Mouse (Mus musculus) lung, postnatal 14 days (tissue): ENCODE measurements at regions not wholly inside any gene's neighbourhood (a gene's known extent, or its start where the extent isn't known, plus 50 kb on each side); places are given as distances from the start of the nearest gene placed in this dataset.

Experiments
- DNase-seq: peaks from one replicate; pipeline ENCODE4 v3.0.0; 2021

DNA sequence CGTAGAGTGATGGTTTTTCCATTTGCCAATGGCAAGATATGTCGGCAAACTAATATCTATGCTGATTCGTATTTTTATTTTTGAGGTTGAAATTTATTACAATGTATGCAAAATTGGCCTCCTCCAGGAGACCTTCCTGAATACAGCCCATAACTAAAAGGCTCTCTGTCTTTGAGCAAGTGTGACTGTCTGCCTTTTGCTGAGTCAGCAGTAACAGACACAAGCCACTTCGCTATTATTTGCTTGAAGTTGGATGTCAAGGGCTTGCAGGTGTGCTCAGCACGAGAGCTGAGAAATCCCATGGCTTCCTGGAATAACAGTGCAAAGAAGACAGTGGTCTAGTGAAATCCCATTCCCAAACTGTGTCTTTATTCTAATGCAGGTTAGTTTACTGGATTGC, 56.9 kb downstream of the Dmrt2 start:
- no peak for DNase-seq

DNA sequence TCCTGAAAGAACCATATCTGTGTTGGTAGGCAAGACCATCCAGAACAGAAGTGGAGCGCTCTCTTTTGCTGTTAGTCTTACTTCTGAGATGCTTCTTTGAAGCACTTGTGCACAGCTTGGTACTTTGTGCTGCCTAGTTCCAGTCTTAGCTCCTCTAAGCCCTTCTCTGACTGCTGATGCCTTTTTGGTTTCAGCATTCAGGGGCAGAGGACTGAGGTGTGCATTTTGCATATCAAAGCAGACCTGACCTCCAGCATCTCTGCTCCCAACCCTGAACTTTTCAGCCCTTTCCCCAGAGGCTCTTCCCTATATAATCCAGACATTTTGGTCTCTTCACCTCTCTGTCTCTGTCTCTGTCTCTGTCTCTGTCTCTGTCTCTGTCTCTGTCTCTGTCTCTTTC, 57.4 kb downstream of the Dmrt2 start:
- no peak for DNase-seq

DNA sequence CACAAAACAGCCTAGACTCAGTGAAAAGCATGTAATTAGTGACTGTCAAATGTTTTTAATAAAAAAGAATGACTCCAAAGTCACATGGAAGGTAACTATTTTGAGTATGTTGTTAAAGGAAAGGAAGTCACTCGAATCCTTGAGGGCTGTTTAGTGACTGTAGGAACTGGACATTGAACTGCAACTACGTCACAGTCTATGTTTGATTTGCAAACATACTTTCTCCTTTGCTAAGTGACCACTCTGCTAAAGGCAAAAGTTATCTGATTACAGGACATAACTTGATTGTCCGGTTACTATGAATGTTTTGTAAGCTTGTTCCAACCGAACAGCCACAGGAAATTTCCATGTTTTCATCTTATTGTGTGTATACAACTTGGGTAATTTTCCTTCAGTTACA, 106.2 kb downstream of the Dmrt2 start:
- DNase-seq = no peak

DNA sequence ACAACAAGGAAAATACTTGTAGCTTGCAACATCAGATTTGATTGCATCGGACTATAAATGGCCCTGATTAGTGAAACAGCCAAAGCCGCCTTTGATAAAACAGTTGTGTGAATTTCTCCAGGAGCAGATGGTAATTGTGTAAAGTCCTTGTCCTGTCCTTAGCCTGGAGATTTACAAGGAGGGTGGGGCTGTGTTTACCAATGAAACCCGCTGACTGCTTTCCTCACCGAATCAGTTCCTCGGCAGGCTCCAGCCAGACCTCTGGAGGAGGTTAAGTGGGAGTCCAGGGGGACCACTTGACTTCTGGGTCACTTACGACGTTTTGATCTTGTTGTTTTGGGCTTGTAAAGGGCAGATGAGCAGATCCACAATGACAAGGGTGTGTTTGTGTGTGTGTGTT, 107.1 kb downstream of the Dmrt2 start:
- DNase-seq = no peak

DNA sequence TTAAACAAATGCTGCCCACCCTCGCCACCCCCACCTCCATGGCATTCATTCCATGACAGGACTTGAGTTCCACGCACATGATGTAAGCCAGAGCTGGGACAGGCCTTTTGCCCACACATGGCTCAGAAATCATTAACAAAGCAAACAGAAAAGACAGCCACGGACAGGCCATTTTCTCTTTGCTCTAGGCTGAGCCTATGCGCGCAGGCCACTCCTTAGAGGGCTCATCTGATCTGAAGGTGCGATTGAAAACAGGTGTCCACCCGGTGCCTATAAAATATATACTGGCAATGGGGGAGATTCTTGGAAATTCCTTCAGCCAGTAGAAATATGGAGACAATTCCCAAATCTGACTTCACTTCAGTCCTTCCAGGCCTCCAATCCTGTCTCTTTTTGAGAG, 109.1 kb downstream of the Dmrt2 start:
- no peak for DNase-seq

DNA sequence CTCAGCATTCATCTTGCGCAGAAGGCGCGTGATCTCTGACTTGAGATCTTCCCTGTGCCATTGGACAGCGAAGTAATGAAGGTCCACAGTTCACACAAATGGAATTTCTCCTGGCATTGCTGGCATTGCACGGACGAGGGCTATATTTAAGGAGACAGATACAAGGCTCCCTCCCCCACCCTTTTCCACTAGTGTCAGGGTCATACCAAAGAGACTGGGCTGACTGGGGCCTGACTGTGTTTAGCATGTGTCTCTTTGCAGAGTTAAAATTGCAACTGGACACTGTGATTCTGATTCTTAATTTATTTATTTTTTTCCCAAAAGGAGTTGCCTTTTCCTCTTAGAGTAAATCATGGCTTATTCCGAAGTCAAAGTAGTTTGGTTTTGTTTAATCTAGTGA, 130.5 kb downstream of the Dmrt2 start:
- no peak for DNase-seq

DNA sequence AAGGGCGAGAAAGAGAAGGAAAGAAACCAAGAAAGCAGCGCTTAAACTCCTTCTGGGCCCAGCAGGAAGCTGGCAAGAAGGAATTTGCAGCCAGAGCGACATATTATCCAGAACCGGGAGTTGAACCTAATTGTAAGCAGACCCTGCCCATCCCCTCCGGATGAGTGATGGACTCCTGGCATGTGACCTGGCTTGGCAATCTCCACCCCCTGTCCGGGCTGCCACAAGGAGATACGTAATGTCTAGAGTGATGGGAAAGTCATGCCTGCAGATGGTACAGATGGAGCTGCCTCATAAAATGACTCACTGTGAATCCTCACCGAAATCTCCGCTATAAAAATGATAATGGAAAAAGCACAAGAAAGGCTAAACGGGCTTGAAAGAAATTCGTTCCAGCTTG, 133.1 kb downstream of the Dmrt2 start:
- no peak for DNase-seq

DNA sequence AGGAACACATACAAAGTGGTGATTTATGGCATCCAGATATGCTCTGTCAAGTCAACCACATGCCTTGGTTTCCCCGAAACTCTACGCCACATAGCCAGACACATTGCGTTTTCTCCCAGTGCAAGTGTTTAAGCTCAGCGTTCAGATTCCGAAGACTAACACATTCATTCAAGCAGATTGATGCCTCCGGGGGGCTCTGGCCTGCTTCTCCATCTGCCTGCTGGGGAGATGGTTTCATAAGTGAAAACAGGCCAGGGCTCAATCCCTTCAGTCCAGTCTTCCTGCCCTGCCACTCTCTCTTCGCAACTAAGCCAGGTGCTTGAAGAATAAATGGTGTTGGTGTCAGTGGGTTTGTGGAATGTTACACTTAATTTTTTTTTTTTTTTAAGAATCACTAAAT, 141.4 kb downstream of the Dmrt2 start:
- no peak for DNase-seq

DNA sequence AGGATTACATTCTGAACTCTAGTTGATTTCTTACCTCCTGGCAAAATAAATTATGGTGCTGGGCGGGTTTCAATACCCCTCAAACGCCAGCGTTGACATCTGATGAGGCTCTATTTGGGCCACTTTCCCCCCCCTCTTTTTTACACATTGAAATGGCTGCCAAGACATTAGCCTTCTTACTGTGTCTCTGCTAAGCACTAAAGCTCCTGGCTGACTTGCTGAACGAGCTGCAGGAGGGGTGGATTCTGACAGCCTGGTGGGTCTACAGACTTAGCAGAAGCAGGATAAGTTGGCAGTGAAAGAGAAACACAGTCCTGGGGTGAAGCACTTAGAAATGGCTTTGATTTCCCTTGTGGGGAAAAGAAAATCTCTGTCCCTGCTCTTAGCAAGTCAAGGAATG, 172.9 kb downstream of the Dmrt2 start:
- no peak for DNase-seq

DNA sequence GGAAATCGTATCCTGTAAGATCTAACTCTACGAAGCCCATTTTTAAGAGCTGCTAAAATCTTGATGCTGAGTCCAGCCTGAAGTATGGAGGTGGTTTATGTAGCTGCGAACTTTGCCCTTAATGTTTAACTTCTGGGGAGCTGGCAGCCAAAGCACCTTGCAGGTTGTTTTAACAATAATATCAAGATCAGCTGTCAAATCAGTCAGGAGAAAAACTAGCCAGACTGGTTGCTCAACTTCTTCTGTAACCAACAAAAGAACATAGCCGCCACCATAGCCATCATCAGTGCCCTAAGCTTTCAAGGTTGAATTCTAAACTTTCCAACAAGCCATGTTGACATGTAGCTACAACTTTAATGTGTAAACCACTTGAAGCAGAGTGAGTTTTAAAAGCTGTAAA, 184.1 kb downstream of the Dmrt2 start:
- DNase-seq = no peak

DNA sequence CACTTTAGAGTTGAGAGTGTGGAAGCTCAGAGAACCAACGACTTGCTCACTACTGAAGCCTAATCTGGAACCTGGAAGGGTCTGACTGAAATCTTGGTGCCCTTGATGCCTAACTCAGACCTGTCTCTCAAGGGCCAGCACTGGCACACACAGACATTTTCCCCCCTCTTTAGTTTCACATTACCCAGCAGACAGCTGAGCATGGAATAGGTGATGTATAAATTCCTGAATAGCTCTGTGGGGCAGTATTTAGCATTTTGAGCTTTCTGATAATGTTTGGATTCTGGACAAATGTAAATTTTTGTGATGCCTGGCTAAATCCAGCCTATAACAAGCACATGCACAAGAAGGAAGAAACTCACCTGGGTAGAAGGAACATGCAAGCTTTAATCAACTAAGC, 191.1 kb downstream of the Dmrt2 start:
- DNase-seq = no peak

DNA sequence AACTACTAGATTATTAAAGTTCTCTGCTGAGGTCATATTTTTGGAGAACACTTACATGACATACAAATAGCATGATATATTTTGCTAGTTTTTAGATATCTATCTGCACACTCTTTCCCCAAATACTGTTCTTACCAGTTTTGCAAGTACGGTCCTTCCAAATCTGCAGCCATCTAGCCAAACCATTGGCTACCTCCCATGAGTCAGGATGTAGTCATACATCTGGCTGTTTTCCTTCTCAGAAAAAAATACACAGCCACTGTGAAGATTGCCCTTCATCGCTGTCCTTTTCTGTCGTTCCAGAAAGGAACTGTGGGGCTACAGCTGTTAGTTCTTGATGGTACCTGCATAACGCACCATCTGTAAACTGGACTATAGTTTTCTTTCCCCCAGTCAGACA, 234.5 kb downstream of the Dmrt2 start:
- no peak for DNase-seq

DNA sequence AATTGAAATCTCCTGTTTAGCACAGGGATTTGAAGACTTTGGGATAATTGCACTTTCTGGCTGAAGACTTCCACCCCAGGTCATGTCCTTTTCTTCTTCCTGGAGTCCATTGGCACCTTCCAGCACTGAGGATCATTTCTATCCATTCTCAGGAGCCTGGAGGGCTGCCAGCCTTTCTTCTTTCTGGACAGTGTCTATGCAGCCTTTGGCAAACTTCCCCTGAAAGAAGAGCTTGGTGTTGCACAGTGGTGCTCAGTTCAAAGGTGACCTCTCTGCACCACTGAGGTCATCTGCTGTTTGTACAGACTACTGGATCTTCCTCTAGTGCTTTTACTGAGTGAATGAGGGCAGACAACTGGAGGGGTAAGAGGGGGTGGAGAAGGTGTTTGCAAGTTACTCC, 249.8 kb downstream of the Dmrt2 start:
- DNase-seq = no peak

DNA sequence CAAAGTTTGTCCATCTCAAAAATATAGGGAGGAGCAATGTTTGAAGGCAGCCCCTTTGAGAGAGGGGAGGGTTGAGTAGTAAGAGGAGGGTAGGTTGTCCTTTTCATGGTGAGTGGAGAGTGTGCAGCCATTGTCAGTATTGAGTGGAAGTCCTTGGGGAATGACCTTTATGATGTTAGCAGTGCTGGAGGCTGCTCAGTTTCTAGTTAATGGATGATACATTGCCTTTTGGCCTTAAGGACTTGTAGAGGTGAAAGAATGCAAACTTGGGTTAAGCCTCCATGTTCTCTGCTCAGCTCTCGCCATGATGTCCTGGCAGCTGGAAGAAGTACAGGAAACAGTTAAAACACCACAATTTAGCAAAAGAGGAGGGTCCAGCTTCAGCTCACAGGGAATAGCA, 250.6 kb downstream of the Dmrt2 start:
- no peak for DNase-seq

DNA sequence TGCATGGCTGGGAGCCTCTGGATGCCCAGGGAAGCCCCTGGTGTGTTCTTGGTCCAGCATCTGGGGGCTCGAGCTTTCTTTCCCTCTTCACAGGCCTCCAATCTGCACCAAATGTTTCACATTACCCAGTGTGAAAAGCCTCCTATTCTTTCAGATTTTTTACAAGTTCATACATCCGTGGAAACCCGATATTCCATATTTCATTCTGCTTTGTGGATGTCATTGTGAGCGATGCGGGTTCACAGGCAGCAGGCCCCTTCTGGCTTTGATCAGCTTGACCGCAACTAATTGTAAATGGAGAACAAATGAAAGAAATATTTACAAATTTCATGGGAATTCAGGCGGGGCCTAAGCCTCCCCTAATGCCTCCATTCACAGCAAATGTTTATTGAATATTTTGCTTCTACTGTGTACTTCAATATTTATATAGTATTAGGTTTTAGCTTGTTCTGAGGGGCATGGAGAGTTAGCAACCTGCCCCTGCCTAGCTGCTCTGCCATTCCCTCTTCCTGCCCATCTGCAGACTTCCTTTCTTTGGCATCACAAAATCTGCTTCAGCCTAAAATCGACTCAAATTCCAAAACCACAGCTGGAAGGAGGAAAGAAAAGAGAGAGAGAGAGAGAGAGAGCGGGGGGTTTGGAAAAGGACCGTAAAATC, 251.6 kb downstream of the Dmrt2 start:
- DNase-seq = no peak

DNA sequence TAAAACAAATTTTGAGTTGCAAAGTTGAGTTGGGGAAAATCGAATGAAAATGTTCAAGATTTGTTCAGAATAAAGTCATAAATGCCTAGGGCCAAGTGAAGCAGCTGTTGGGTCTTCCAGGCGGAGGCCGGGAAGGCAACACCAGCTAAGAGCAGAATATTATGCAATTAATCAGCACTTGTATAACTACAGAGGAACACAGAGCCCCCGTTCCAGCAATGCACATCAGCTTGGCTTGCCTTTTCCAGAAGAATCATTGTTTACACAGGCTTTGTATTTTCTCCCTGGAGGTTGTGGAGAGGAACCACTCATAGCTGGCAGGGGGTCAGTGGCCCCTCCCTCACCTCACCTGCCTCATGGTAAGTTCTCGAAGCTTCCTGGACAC, 252.2 kb downstream of the Dmrt2 start:
- no peak for DNase-seq

DNA sequence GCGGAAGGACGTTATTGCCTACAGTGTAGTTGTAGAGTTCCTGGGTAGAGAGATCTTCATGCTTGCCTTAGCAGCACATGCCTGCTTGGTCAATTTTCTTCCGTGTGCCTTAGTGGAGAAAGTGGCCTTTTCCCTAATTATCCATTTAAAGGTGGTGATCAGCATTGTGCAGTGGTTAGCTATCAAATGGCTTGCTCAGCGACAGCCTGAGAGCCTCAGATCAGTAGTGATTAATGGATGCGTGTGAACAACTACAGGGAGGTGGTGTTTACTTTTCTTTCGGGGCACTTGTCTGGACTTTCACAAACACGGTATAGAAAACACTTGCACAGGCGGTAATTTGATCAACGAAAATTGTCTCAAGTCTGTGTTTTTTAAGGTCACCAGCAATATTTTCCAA, 255.0 kb downstream of the Dmrt2 start:
- no peak for DNase-seq

DNA sequence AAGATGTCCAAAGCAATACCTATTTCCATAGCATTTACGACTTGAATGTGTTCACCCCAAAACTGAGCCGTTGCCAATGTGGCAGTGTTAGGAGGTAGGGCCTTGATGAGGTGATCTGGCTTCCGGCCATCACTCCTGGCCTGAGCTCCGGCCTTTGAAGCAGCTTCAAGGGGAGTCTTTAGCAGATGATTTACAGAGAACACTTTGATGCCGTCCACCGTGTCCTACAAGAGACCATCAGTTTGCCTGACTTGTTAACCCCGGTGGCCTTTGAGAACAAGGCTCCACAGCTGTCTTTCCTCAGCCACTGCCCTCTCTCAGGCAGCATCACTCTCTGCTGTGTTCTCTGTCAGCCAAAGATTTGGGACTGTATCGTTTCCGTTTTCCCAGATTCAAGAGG, 265.1 kb downstream of the Dmrt2 start:
- DNase-seq = no peak

DNA sequence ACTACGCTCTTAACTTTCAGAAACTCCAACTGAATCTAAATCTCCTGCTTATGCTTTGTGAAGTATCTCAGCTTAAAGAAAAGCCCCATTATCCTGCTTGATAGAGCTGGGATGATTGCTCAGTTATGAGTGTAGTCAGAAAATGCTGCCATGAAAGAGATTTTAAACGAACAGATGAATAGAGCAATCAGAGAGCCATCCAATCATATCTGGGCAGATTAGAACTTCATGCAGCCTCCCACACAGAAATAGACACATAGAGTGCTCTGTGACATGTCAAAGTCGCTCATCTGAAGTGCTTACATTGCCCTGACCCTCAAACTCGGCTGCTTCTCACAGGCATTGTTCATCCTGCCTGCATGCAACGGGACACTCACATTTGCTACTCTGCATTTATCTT, 299.0 kb downstream of the Dmrt2 start:
- DNase-seq = no peak

DNA sequence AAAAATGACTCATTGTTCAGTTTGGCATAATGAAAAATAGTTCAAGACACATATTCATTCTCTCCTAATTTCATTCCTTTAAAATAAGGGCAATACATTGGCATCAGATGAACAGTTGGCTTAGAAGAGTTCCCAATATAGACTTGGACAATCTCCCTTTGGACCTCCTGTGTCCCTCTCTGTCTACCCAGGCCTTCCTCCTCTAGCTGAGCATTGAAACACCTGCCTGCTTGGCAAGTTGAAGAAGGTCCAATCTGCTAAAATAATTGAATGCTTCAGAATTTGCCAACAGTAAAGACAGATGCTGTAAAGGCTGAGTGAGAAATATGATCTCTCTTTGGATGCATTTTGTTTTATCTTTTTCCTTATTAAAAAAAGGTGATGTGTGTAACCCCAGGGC, 303.0 kb downstream of the Dmrt2 start:
- DNase-seq = no peak

DNA sequence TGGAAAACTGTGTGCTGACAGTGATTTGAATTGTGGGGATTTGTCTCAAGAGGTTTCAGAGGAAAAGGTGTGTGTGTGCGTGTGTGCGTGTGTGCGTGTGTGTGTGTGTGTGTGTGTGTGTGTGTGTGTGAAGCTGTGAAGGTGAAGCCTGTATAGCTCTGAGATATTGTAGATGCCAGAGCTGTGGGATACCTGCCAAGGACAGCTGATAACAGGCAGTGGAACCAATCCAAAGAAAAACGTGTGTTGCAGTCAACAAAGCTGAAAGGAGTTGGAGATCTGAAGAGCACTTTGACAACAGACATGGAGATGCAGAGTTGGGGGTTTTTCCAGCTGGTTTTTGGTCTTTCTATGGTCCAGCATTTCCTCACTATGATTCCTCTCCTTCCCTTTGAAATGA, 308.1 kb downstream of the Dmrt2 start:
- DNase-seq = no peak

DNA sequence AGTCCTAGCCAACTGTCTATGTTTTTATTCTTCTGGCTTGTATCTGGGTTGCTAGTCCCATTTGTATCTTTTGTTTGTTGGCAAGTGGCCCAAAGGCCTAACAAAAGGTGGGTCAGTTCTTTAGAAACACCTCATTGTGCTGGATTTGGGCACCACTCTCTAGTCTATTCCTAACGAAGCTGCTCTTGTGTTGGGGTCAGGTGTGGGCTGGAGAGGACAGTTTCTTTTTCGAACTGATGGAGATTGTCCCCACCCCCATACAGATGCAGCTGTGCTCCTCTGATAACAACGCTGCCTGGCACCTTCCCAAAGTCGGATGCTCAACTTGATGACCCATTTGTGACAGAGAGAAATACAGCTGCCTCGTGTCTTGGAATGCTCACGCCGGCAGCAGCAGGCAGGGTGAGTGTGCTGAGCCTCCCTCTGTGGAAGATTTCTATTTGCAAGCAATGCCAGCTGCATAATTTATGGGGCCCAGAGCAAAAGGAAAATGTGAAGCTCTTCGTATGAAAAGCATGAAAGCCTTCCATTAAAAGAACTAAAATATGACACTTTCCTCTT, 342.5 kb downstream of the Dmrt2 start:
- DNase-seq = no peak

DNA sequence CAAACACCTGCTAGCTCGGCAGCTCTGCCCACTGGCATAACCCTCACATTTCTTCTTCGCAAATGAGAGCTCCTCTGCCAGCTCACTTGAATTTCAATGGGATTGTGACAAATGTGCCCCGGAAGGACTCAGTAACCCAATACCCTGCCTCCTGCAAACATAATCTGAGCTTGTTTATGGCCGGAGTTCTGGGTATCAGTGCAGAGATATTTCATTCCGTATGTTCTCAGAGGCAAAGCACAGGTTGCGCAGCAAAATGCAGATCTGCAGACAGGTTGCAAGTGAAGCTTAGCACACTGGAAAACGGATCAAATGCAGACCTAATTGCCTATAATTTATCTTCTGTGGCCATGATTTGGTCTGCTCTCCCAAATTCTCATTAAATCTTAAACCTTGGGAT, 348.9 kb downstream of the Dmrt2 start:
- DNase-seq = no peak

DNA sequence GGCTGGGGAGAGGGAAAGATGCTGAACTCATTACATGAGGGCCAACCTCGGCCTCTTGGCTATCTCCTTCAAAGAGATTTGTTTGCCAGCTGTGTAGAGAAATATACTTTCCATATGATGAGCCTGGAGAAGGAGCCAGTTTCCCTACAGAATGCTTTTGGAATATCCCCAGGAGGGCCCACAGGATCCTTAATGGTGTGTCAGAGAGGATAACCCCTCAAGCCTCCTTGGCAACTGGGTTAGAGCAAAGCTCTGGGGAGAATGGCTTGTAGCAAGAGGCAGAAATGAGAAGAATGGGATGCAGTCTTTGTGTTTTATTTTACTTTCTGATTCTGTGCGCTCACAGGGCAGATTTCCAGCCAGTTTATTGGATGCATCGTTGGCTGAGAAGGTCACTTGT, 353.9 kb downstream of the Dmrt2 start:
- DNase-seq = no peak

DNA sequence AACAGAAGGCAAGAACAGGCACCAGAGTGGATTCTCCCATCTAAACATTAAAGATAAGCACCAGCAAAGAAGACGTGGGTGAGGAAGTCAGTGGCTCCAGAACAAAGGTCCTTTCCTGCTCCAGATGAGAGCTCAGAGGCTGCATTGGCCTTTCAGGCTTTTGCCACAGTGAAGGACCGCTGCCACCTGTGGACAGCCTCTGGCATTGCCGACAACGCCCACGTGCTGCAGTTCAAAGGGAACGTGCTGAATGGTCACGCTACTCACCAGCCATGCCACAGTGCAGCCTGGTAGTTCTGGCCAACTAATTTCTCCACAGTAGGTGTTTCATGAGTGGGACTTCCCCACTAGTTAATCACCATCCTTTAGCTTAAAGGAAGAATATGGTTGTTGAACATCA, 365.1 kb downstream of the Dmrt2 start:
- peak; percentile 23 for DNase-seq
